Mouse (Mus musculus) E14TG2a.4 (cell line): ENCODE data around the gene Tigd3.

Source experiments
- H3K27me3 ChIP-seq: 2 replicates; pipeline ENCODE4 v1.6.1; 2014; ENCODE audit warnings: low read length, control low read depth; ENCODE audit not compliant: insufficient read depth
- H3K36me3 ChIP-seq: 2 replicates; pipeline ENCODE4 v1.6.1; 2014; ENCODE audit warnings: low read length, control low read depth; ENCODE audit not compliant: insufficient read depth
- H3K4me1 ChIP-seq: replicated peaks from 2 replicates; pipeline ENCODE4 v1.6.1; 2014; ENCODE audit warnings: low read depth, low read length, control low read depth
- H3K4me3 ChIP-seq: replicated peaks from 2 replicates; pipeline ENCODE4 v1.5.1; 2014; ENCODE audit warnings: mild to moderate bottlenecking, low read length
- H3K9me3 ChIP-seq: 2 replicates; pipeline ENCODE4 v1.6.1; 2014; ENCODE audit warnings: low read length, control low read depth
- CTCF ChIP-seq: conservative IDR thresholded peaks from 2 replicates; pipeline ENCODE4 v1.5.1; 2014; ENCODE audit warnings: low read length
- NANOG ChIP-seq: IDR thresholded peaks from 2 replicates; pipeline ENCODE4 v1.6.1; 2014; ENCODE audit warnings: borderline replicate concordance, low read length, mixed read lengths
- POU5F1 ChIP-seq: IDR thresholded peaks from 2 replicates; pipeline ENCODE4 v1.6.1; 2014; ENCODE audit warnings: low read length, borderline replicate concordance

The Tigd3 gene

GRCm38 (mm10) chr19:5925311-5925855 is 31.4 kb upstream of the Tigd3 start:
- Histone ChIP-seq H3K4me3 (peak overlapping the region; percentile 54), H3K4me1 (peaks cover 66% of the 10 kb centered on the region), H3K36me3 (no peaks in the 10 kb centered on the region), H3K27me3 (peaks cover 33% of the 10 kb centered on the region), H3K9me3 (no peaks in the 10 kb centered on the region)
- TF ChIP-seq NANOG (no peak), CTCF (no peak), POU5F1 (no peak)

GRCm38 (mm10) chr19:5924713-5925093 is 30.8 kb upstream of the Tigd3 start, which contains the start of gene Cdc42ep2:
TSS of gene Cdc42ep2 (minus strand) at chr19:5924816.
- Histone ChIP-seq H3K4me1 (peaks cover 68% of the 10 kb centered on the region), H3K9me3 (no peaks in the 10 kb centered on the region), H3K27me3 (peaks cover 33% of the 10 kb centered on the region), H3K4me3 (peak within 1 kb of the TSS; percentile 85), H3K36me3 (no peaks in the 10 kb centered on the region)
- no peak for TF ChIP-seq CTCF
- no peak for TF ChIP-seq NANOG
- no peak for TF ChIP-seq POU5F1

GRCm38 (mm10) chr19:5923990-5924712 is 30.2 kb upstream of the Tigd3 start:
- Histone ChIP-seq H3K4me3 (peak overlapping the region; percentile 85), H3K36me3 (no peaks in the 10 kb centered on the region), H3K4me1 (peaks cover 70% of the 10 kb centered on the region), H3K27me3 (peaks cover 33% of the 10 kb centered on the region), H3K9me3 (no peaks in the 10 kb centered on the region)
- TF ChIP-seq CTCF = peak; percentile 47
- TF ChIP-seq POU5F1 = no peak
- TF ChIP-seq NANOG = no peak

GRCm38 (mm10) chr19:5922963-5923362 is 29.0 kb upstream of the Tigd3 start:
- Histone ChIP-seq H3K4me1 (peaks cover 74% of the 10 kb centered on the region), H3K27me3 (peaks cover 33% of the 10 kb centered on the region), H3K36me3 (no peaks in the 10 kb centered on the region), H3K4me3 (0 out of 2 replicates have a peak overlapping the region, but pooled peaks have one; percentile 60), H3K9me3 (no peaks in the 10 kb centered on the region)
- TF ChIP-seq POU5F1 (no peak), NANOG (no peak), CTCF (no peak)

- Histone ChIP-seq H3K4me1 (peaks cover 76% of the 10 kb centered on the region), H3K36me3 (peaks cover 5% of the 10 kb centered on the region), H3K9me3 (no peaks in the 10 kb centered on the region), H3K27me3 (peaks cover 29% of the 10 kb centered on the region), H3K4me3 (peak overlapping the region; percentile 60)
- no peak for TF ChIP-seq CTCF
- TF ChIP-seq POU5F1 = no peak
- TF ChIP-seq NANOG = no peak
Observed at GRCm38 (mm10) chr19:5922119-5922942, 28.4 kb upstream of the Tigd3 start.

- TF ChIP-seq NANOG = no peak
- TF ChIP-seq POU5F1 = no peak
- TF ChIP-seq CTCF = no peak
- Histone ChIP-seq H3K9me3 (no peaks in the 10 kb centered on the region), H3K4me3 (peak overlapping the region; percentile 60), H3K36me3 (peaks cover 11% of the 10 kb centered on the region), H3K4me1 (peaks cover 77% of the 10 kb centered on the region), H3K27me3 (peaks cover 24% of the 10 kb centered on the region)
Observed at GRCm38 (mm10) chr19:5921715-5922114, 27.8 kb upstream of the Tigd3 start.

GRCm38 (mm10) chr19:5913007-5913719 is 19.2 kb upstream of the Tigd3 start, which contains the start of gene Dpf2:
TSS of gene Dpf2 (minus strand) at chr19:5913010.
- H3K4me3 ChIP-seq = peak within 1 kb of the TSS; percentile 99
- H3K9me3 ChIP-seq = no peaks in the 10 kb centered on the region
- peaks cover 63% of the 10 kb centered on the region for H3K4me1 ChIP-seq
- H3K36me3 ChIP-seq = peaks cover 43% of the 10 kb centered on the region
- no peaks in the 10 kb centered on the region for H3K27me3 ChIP-seq
- no peak for TF ChIP-seq CTCF
